Mouse (Mus musculus): ENCODE measurements around the gene Il17rd. TPM values are rescaled to one million over a fixed set of nuclear protein-coding genes. Genes with fewer than 3 reads are reported as not detected.

Gene Il17rd
- polyA plus RNA-seq, 1 experiment from 2014 or later, result 5.4 TPM

Other genes starting within 250 kb of the Il17rd start
- gene Asb14, start 144.4 kb upstream of the Il17rd start, polyA plus RNA-seq (2016; fragmentation: Nextera tagmentation; extraction: Ambion mirVana), result 0.14 and 0.22 TPM in 2 replicates
- 52.0 and 54.2 TPM in 2 replicates for gene Appl1, start 67.7 kb upstream of the Il17rd start, polyA plus RNA-seq (2016; fragmentation: Nextera tagmentation; extraction: Ambion mirVana)
- gene Hesx1, start 44.5 kb upstream of the Il17rd start, polyA plus RNA-seq (2016; fragmentation: Nextera tagmentation; extraction: Ambion mirVana), result not detected in 2 replicates
- 1.8 and 2.4 TPM in 2 replicates for gene Arhgef3, start 76.0 kb downstream of the Il17rd start, polyA plus RNA-seq (2016; fragmentation: Nextera tagmentation; extraction: Ambion mirVana)

Data from forebrain, embryonic 12.5 days (tissue).